Mouse (Mus musculus): ENCODE measurements at regions not wholly inside any gene's neighbourhood (a gene's known extent, or its start where the extent isn't known, plus 50 kb on each side); places are given as distances from the start of the nearest gene placed in this dataset.

DNA sequence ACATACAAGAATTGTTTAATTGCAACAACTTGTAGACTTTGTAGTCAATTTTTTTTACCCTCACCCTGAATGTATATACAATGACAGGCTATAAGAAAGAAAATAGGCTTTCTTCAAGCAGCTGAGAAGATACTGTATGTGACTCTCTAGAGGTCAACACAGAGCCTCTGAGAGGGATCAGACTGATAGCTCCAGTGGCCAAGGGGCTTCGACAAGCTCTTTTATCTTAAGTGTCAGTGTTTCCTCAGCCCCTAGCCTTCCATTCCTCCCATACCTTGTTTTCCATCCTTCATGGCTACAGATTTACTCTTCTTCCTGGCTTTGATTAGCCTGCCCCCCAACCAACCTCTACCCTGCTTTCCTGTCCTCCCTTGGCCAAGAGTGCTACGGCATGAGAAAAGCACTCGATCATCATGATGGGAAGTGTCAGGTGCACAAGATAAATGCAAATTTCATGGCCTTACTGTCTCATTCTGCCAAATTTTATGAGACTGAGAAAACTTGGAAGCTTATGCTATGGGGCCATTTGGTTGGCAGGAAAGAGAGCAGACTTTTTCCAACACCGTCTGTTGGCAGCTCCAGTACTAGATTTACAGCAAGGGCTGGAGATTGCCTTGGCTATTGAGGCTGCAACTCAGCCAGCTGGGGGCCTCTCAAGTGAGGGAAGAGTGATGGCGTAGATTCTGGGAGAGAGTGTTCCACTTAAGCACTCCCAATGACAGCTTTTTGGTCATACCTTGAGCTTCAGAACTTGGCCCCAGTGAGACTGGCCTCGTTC is 484.3 kb upstream of the Etaa1 start:
- no peak for DNase-seq (ENCODE audit: low spot score in 2 of 2)

DNA sequence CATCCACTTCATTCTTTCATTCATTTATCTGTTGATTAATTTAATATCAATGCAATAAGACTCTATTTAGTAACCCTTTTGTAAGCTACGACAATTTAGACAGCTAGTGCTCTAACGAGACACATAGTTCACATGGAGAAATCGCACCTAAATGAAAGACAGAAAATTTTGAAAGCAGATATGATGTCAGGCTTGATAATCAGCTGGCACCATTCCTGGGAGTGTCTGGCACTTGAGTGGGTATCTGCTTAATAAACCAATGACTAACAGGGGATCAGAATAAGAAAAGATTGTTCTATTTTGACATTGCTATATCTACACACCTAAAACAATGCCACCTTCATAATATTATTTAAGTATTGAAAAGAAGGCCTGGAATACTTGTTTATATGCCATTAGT is 467.4 kb upstream of the Etaa1 start:
- DNase-seq (ENCODE audit: low spot score in 2 of 2) = no peak

DNA sequence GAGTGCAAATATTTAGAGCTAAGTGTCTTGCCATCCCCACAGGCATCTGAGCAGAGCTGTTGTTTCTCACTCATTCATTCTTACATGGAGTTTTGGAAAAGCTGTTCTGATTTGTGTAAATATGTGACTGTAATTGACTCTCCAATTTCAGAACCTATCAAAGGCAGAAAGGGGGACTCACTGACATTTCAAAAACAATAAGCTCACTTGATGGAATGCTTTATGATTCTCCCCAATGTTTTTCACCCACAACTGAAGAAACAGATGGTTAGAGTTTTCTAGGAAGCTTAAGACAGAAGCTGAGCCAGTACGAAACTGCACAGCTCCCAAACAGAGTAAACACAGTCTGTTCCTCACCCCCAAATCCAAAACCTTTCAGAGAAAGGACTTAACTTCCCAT is 460.1 kb upstream of the Etaa1 start:
- no peak for DNase-seq (ENCODE audit: low spot score in 2 of 2)

DNA sequence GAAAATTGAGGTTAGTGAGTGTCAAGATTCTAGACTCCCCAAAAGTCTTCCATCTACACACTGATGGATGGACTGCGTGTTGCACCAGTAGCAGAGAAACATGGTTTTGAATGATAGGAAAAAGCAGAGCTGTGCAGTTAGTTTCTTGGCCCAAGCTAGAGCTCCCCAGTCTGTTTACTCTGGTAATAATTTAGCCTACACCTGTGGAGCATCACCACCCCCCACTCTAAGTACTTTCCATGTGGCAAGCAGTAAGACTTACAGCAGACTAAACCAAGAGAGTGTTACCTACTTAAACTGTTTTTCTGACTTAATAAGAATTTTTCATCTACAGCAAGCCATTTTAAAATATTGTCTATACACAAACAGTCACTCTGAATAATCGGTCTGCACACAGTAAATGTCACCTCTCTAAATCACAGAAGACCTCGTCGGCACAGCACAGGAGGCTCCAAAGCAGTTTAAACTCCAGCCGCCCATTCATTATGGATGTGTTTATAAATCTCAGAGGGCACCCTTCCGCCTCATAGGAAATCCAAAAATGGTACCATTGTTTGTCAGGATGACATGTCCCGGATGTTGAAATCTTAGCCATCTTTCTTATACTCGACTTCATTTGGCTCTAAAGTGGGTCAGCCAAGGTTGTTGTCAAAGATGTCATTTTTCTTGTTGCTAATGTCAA is 454.5 kb upstream of the Etaa1 start:
- no peak for DNase-seq (ENCODE audit: low spot score in 2 of 2)

DNA sequence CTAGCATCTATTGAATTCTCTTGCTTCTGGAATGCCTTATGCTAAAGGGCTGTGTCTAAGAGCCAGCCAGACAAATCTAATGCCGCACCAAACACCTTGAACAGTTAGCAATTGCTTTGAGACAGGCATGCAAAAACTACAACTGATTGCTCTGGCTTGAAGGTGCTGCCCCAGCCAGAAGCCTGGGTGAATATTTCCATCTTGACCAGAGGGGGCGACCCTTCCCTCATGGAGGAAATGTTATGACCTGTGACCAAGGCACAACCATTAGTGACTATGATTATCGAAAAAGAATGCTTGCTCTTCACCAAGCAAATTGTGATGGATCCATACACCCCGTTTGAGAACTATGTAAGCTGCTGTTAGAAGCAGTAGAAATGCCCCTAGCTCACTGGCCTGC is 445.9 kb upstream of the Etaa1 start:
- DNase-seq (ENCODE audit: low spot score in 2 of 2) = no peak

DNA sequence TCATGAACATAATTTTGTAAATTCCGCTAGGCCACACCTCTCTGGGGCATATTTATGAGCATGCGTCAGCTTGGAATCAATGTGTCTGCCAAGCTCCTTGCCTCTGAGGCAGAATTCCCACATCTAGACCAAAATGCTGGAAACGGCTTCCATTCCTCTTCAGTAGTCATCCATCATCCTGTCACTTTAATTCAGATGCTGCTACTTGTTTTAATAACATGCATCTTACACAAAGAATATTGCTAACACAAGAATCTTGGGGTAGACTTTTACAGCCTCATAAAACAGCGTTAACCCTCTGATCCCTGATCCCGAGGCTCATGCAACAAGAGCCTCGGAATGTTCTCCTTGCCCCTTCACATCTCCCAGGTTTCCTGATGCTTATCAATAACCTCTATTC is 442.7 kb upstream of the Etaa1 start:
- DNase-seq (ENCODE audit: low spot score in 2 of 2) = no peak

DNA sequence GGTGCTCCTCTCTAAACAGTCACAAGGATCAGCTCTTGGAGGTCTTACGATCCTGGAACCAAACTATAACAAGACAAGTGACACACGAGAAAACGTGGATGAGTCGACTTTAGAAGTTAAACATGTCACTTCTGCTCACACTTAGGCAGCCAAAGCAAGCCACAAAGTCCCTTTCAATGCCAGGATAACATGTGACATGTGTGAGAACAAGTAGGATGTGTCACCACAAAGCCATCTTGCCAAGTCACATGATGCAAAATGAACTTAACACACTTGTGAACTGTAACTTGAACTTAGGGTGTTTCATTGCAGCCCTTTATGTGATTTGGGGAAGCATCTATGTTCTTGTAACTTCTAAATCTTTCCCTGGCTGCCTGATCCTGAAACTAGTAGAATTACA is 442.0 kb upstream of the Etaa1 start:
- no peak for DNase-seq (ENCODE audit: low spot score in 2 of 2)

DNA sequence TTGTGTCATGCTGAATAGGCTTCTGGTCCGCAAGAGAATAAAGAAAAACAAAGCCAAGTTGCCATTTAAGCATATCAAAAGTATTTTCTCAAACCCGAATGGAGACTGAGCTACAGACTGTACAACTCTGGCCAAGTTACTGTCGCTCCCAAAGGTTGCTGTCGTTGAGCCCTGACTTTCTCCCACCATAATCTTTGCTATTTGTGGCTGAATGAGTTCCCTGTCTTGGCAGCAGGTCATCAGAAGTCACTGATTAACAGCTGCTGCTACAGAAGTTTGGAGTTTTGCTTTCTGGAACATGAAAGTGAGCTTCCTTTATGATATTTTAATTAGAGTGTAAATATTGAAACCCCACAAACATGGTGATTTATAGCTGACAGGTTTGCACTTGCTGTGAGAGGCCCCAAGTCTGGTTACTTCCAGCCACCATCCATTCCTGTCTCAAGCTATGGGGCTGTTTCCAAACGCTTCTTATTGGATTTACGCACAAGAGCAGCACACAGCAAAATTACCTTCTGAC is 419.2 kb upstream of the Etaa1 start:
- DNase-seq (ENCODE audit: low spot score in 2 of 2) = no peak

DNA sequence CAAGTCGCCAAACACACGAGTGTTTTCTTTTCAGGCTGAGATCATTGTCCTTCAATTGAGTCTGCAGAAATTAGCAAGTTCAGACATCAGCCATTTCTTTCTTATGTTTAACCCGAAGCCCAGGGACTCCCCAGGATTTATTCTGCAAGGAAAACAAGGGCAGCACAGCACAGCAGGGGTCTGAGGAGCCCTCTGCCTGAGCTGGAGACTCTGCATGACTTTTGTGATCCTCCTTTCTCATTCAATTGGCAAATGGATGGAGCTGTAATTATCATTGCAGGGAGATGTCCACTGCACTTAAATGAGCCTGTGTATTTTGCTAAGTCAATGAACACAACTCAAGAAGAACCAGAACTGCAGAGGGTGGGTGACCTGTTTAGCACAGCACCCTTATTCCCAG is 417.6 kb upstream of the Etaa1 start:
- DNase-seq (ENCODE audit: low spot score in 2 of 2) = no peak

DNA sequence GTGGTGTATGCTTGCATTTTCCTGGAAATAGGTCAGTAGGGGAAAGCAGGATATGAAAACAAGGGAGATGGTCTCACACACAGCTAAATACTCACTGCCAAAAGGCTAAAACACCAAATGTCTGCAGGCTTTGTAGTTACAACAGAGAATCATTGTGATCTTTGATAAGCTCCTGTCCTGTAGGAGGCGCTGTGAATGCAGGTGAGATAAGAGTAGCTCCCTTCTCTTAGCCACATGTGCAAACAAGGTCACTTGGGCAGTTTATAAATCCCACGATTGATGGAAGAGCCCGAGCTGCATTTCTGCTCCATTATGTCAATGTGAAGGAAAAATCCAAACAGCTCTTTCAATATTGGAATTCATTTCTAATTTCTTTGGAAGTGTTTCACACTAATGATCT is 417.2 kb upstream of the Etaa1 start:
- DNase-seq (ENCODE audit: low spot score in 2 of 2) = no peak

DNA sequence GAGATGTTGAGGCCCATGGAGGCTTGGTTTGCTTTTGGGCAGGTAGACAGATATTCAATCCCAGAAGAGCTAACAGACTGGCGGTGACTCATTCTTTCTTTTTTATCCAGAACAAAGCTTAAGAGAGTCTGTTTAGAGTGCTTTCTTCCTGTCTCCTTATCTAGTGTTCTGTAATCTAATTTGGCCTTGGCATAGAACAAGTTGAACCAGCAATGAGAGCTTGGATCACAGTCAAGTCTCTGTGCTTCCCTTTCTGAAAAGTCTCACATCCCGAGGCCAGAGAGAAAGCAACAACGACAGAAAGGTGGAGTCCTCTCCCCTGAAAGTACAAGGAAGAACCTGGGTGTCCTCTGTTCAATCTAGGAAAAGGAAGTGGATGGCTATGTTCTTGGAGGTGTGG is 401.2 kb upstream of the Etaa1 start:
- peak in 1 of 2 experiments; percentile 22 for DNase-seq (ENCODE audit: low spot score in 2 of 2)

DNA sequence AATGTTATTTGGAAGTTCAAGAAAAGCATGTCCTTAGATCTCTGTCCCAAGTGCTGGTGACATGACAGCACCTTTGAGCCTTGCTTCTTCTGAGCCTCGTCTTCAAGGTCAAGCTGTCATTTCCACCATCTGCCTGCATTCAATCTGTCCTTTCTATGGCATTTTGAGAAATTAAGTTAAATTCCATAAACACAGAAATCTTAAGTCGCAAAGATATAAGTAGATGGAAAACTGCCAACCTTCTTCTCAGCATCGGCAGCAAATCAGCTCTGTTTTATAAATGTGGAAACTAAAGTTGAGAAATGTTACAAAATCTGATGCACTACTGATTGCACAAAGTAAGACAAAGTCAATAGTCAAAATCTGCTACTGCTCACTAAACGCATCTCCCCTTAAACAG is 400.5 kb upstream of the Etaa1 start:
- DNase-seq (ENCODE audit: low spot score in 2 of 2) = no peak

DNA sequence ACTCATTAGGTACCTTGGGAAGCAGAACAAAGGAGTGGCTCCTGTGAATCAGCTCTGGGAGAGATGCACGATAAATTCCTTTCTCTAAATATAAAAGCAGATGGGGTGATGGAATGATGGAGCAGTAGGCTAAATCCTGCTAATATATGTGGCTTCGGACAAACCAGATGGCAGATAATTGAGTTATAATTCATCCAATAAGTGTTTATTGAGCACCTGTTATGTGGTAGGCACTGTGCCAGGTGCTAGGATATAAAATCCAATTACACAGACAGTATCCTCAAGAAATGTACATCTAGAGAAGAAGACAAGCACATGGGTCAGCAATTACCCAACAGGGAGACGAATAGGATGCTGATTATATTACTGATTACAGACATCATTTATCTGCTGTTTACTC is 394.2 kb upstream of the Etaa1 start:
- DNase-seq (ENCODE audit: low spot score in 2 of 2) = no peak

DNA sequence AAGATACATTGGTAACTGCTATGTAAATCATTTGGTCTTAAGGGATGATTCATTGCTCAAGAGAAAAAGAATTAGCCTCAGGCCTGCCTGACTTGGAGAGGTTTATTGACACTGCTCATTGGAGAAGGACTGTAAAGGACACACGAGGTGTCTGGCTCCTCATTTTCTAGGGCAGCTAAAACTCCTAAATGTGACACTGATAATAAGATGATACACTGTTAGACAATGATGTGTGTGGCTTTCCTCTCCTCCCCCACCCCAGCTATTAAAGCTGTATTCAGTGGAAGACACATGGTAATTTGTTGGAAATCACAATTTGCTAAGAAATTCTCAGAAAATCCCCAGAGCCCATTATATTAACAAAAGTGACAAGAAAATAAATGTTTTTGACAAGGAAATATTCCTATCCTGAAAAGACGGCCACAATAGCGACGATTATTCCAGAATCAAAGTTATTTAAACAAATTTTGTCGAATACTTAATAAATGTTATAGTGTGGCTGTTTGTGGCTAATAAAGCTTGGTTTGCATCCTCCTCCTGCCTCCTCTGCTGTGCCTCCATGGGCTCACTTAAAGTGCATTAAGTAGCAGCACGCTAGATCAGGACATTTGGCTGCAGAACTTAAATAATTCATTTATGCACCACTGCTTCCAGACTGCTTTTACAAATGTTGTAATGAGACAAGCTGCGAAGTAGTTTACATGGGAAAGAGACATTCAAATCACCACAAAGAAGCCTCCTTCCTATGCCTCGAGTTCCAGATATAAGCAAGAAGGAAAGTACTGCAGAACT is 360.0 kb upstream of the Etaa1 start:
- no peak for DNase-seq (ENCODE audit: low spot score in 2 of 2)

DNA sequence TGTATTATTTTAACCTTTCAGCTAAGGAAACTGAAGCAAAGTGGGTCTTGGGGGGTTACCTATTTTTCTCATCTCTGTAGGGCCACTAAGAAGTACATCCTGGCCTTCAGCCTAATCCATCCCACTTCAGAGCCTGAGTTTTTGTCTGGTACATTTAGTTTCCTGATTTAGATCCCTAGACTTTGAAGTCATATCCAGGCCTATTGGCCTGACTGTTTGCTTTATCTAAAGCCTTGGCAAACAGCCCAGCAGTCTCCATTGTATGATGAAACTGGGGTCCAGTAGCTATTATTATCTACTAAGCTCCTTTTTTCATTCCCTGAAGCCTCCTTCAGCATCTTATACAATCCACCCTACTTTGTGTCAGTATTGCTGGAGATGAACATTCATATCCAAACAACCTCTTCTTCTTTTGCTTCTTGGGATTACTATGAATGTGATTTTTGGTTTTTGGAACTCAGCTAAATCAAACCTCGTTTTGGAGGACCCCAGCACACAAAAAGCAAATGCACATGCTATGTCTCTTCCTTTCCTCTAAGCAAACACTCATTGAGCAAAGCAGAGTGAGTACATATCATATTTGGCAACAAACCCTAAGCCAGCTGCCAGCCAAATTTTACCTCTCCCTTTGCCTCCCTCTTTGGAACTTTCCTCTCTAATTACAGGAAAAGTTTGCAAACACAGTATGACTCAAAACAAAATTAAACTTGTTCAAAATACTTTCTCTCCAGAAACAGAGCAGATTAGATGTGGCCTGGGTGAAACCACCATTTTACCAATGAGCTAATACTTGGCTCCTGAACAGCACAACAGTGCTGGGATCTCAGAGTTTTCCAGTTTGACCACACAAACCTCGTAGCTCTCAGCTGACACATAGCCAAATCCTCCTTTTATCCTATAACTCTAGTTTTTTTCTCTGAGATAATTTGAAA is 342.8 kb upstream of the Etaa1 start:
- DNase-seq (ENCODE audit: low spot score in 2 of 2) = no peak

DNA sequence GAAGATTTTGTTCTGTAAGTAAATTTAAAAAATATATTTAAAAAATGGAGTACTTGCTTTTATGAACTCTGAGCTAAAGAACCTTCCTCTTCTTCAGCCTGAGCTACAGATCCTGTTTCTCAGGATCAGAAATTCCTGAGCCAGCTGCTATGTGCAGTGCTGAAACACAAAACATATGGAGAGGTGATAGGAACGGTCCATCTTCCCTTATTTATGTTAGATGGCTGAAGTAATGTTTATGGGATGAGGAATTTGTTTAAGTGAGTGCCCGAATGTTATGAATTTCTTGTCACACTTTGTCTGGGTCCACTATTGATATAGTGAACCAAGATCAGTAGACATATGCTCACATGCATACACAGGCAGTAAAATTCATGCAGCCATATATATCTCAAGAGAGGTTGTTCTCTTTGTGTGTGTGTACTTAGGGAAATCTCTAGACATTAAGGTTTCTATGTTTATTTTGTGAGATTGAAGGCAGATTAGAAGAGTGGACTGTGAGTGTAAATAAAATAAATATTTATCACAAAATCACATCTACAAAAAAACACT is 325.0 kb upstream of the Etaa1 start:
- DNase-seq (ENCODE audit: low spot score in 2 of 2) = no peak

DNA sequence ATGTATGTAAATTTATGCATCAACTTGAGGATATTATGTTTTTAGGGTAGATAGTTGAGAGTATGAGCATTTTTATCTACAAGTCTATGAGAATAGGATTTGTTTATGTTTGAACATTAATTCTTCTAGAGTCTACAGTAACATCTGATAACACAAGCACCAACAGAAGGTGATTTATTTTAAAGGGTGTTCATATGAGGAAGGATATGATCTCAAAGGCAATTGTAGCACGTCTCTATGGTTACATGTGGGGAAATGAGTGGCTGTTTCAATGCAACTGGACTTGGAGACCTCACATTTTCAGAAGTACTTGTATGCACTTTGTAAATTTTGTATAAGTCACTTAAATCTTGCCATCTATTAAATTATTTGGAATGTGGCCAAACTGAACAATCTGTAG is 318.7 kb upstream of the Etaa1 start:
- no peak for DNase-seq (ENCODE audit: low spot score in 2 of 2)

DNA sequence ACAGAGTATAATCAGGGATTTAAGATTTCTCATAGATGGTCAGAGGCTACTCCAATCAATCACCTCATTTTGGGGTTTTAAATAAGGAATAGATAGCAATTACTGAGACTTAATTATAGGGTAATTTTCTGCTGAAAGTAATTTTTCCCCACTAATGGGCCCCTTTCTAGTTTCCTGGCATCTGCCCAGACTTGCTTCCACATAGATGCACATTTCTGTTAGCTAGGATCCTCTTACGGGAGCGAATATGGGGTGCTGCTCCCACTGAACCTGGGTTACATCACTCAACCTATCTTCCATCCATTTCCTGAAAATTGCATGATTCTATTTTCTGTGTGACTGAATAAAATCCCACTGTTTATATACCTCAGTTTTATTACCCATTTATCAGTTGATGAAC is 312.5 kb upstream of the Etaa1 start:
- DNase-seq (ENCODE audit: low spot score in 2 of 2) = no peak

DNA sequence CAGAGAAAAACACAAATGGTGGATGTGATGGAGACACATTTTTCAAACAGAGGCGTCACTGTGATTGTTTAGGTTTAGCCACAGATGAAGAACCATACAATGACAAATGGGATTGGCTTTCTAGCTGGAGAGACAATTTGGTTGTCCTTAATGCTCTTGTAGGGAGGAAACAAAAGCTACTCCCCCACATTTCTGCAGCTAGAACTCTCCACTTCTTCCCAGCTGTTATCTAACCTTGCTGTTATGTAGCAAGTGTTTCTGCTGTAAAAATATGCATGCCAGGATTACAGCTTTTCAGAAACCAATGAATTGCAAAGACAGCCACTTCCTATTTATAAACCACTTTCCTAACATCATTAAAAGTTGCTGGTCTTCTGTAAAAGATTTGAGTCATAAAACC is 309.2 kb upstream of the Etaa1 start:
- DNase-seq (ENCODE audit: low spot score in 2 of 2) = no peak

DNA sequence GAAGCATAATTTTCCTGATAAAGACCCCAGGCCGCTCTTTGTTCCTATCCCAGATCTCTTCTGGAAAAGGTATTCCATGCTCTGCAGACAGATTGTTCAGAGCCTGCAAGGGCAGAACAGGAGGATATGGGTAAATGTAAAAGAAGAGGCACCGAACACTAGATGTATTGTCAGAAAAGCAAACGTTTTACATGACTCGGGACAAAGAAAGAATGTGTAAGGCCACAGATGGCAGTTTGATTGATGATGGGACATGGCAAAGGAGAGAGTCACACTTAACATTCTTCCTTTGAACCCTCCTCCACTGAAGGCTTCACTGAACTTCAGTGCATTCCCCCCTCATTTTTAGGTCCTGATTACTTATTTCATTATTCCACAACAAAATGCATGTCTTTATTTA is 295.6 kb upstream of the Etaa1 start:
- no peak for DNase-seq (ENCODE audit: low spot score in 2 of 2)

DNA sequence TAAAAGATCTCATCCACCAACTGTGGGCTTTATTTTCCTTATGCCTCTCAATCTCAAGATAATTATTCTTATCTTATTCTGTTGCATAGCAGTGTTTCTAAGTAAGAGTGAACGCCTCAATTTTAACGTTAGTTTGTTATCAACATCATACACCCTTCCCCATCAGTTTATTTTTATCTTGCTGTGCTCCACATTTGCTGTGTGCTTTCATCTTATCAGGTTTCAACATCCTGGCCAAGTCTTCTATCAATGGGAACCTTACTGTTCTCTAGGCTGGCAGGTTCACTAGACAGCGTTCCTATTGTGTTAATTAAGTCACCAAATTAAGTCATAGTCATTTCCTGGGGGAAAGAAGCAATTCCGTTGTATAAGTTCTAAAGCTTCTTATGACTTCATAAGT is 263.1 kb upstream of the Etaa1 start:
- DNase-seq (ENCODE audit: low spot score in 2 of 2) = no peak

Measured in adrenal gland, adult 18-20 months (tissue).